Mouse (Mus musculus) liver, adult 2 months (tissue): ENCODE data around the gene Ptprg. TPM values are rescaled to one million over a fixed set of nuclear protein-coding genes. Genes with fewer than 3 reads are reported as not detected.

Experiments used
- DNase-seq: peaks from one replicate; pipeline ENCODE4 v3.0.0-alpha.2; 2011; ENCODE audit warnings: low read depth, low spot score; ENCODE audit errors: extremely low read depth
- H3K27ac ChIP-seq: fragments of 200-500 bp; replicated peaks from 2 replicates; pipeline ENCODE4 v1.5.1; 2012; ENCODE audit warnings: low read depth, mild to moderate bottlenecking, control low read depth, inconsistent platforms, low read length; ENCODE audit not compliant: insufficient read depth
- H3K27me3 ChIP-seq: fragments of 200-500 bp; 2 replicates; pipeline ENCODE4 v1.6.1; 2012; ENCODE audit warnings: mild to moderate bottlenecking, moderate library complexity, low read length, inconsistent platforms; ENCODE audit not compliant: control insufficient read depth, insufficient read depth
- H3K36me3 ChIP-seq: fragments of 200-500 bp; 2 replicates; pipeline ENCODE4 v1.6.1; 2012; ENCODE audit warnings: low read length, inconsistent platforms; ENCODE audit not compliant: control insufficient read depth, insufficient read depth
- H3K4me1 ChIP-seq: fragments of 200-500 bp; 2 replicates; pipeline ENCODE4 v1.6.1; 2011; ENCODE audit warnings: low read length; ENCODE audit not compliant: control insufficient read depth, insufficient read depth
- H3K4me3 ChIP-seq: fragments of 200-500 bp; 2 replicates; pipeline ENCODE4 v1.5.1; 2011; ENCODE audit warnings: low read depth, mild to moderate bottlenecking, control low read depth, low read length, moderate library complexity; ENCODE audit not compliant: insufficient read depth
- H3K79me2 ChIP-seq: fragments of 200-500 bp; 2 replicates; pipeline ENCODE4 v1.6.1; 2012; ENCODE audit warnings: inconsistent platforms, mild to moderate bottlenecking, low read length, moderate library complexity; ENCODE audit not compliant: control insufficient read depth, insufficient read depth
- H3K9ac ChIP-seq: fragments of 200-500 bp; 2 replicates; pipeline ENCODE4 v1.6.1; 2012; ENCODE audit warnings: low read depth, mild to moderate bottlenecking, control low read depth, inconsistent platforms, low read length
- CTCF ChIP-seq: fragments of 200-500 bp; IDR thresholded peaks from 2 replicates; pipeline ENCODE4 v1.5.1; 2011; ENCODE audit warnings: low read depth, low read length, control low read depth
- POLR2A ChIP-seq: fragments of 200-500 bp; IDR thresholded peaks from 2 replicates; pipeline ENCODE4 v1.6.1; 2011; ENCODE audit warnings: low read length, control low read depth; ENCODE audit not compliant: insufficient read depth; ENCODE audit errors: extremely low read depth
- WGBS: fragments of 180-500 bp; shearing (Covaris S2); methylation state at CpG from one replicate; pipeline ENCODE4 v1.1.7; 2018; 5-methylcytosine and 5-hydroxymethylcytosine counted together
- polyA plus RNA-seq: library from polyadenylated mRNA; depleted of rRNA; stranded (reverse); fragments of >200 nt; gene quantifications from 2 replicates; pipeline ENCODE4 v1.2.3, GENCODE M21; 2012
- total RNA-seq: library from RNA; depleted of rRNA; stranded (reverse); fragments of >200 nt; gene quantifications from 2 replicates; pipeline ENCODE4 v1.2.3, GENCODE M21; 2014

Gene Ptprg
- total and polyA plus RNA-seq, 2 experiments = 17.4 to 19.9 TPM

- Histone ChIP-seq H3K4me3 (no peak overlapping the region), H3K36me3 (no peaks in the 10 kb centered on the region), H3K79me2 (peaks cover 12% of the 10 kb centered on the region; the same call in 1 of the 2 replicates), H3K27me3 (no peaks in the 10 kb centered on the region), H3K27ac (no peak overlapping the region), H3K4me1 (no peaks in the 10 kb centered on the region), H3K9ac (no peak overlapping the region)
- TF ChIP-seq POLR2A (no peak), CTCF (no peak)
- WGBS = 38% methylated on average over 3 of the region's 3 CpGs
- no peak for DNase-seq
Observed at GRCm38 (mm10) chr14:11682441-11682840, 129.1 kb downstream of the Ptprg start.

GRCm38 (mm10) chr14:11683386-11684081 lies 130.2 kb downstream of the Ptprg start:
- Histone ChIP-seq H3K79me2 (peaks cover 18% of the 10 kb centered on the region; the same call in 1 of the 2 replicates), H3K4me3 (no peak overlapping the region), H3K4me1 (no peaks in the 10 kb centered on the region), H3K27ac (no peak overlapping the region), H3K27me3 (no peaks in the 10 kb centered on the region), H3K36me3 (no peaks in the 10 kb centered on the region), H3K9ac (no peak overlapping the region)
- DNase-seq = no peak
- 80% methylated on average over 10 of the region's 10 CpGs for WGBS
- TF ChIP-seq POLR2A (no peak), CTCF (no peak)

- TF ChIP-seq CTCF = no peak
- TF ChIP-seq POLR2A = no peak
Observed at GRCm38 (mm10) chr14:11684104-11684503, 130.8 kb downstream of the Ptprg start.

GRCm38 (mm10) chr14:11687541-11687940 lies 134.2 kb downstream of the Ptprg start:
- TF ChIP-seq POLR2A (no peak), CTCF (no peak)
- WGBS = 72% methylated on average over 1 of the region's 1 CpGs
- Histone ChIP-seq H3K79me2 (peaks cover 18% of the 10 kb centered on the region; the same call in 1 of the 2 replicates), H3K27ac (no peak overlapping the region), H3K27me3 (no peaks in the 10 kb centered on the region), H3K36me3 (no peaks in the 10 kb centered on the region), H3K9ac (no peak overlapping the region), H3K4me3 (no peak overlapping the region), H3K4me1 (peaks cover 2% of the 10 kb centered on the region)
- DNase-seq = no peak

More at GRCm38 (mm10) chr14:11684104-11684503, 130.8 kb downstream of the Ptprg start:
- no peak for DNase-seq
- no peaks in the 10 kb centered on the region for H3K27me3 ChIP-seq
- no peak overlapping the region for H3K4me3 ChIP-seq
- no peak overlapping the region for H3K27ac ChIP-seq
- H3K79me2 ChIP-seq = peaks cover 18% of the 10 kb centered on the region; the same call in 1 of the 2 replicates
- no peaks in the 10 kb centered on the region for H3K36me3 ChIP-seq
- 79% methylated on average over 2 of the region's 2 CpGs for WGBS
- no peaks in the 10 kb centered on the region for H3K4me1 ChIP-seq
- no peak overlapping the region for H3K9ac ChIP-seq

GRCm38 (mm10) chr14:11688142-11688541 lies 134.8 kb downstream of the Ptprg start:
- no peak overlapping the region for H3K27ac ChIP-seq
- H3K27me3 ChIP-seq = no peaks in the 10 kb centered on the region
- no peak for TF ChIP-seq CTCF
- no peak for TF ChIP-seq POLR2A
- H3K4me1 ChIP-seq = peaks cover 2% of the 10 kb centered on the region
- DNase-seq = no peak
- H3K36me3 ChIP-seq = no peaks in the 10 kb centered on the region
- H3K9ac ChIP-seq = no peak overlapping the region
- peaks cover 18% of the 10 kb centered on the region; the same call in 1 of the 2 replicates for H3K79me2 ChIP-seq
- WGBS = 91% methylated on average over 6 of the region's 6 CpGs
- H3K4me3 ChIP-seq = no peak overlapping the region

GRCm38 (mm10) chr14:11690066-11690465 lies 136.7 kb downstream of the Ptprg start:
- H3K27ac ChIP-seq = no peak overlapping the region
- H3K27me3 ChIP-seq = no peaks in the 10 kb centered on the region
- no peaks in the 10 kb centered on the region for H3K36me3 ChIP-seq
- no peak overlapping the region for H3K4me3 ChIP-seq
- peaks cover 2% of the 10 kb centered on the region for H3K4me1 ChIP-seq
- DNase-seq = no peak
- 97% methylated on average over 1 of the region's 1 CpGs for WGBS
- H3K9ac ChIP-seq = no peak overlapping the region
- no peak for TF ChIP-seq POLR2A
- peaks cover 18% of the 10 kb centered on the region; the same call in 1 of the 2 replicates for H3K79me2 ChIP-seq
